Mouse (Mus musculus) lung, adult 2 months (tissue): ENCODE results near the gene Abcc3.

Source experiments
- CTCF ChIP-seq: fragments of 200-500 bp; IDR thresholded peaks from 2 replicates; pipeline ENCODE4 v1.5.1; 2011; ENCODE audit warnings: mild to moderate bottlenecking, low read length, control low read depth; ENCODE audit not compliant: insufficient read depth
- POLR2A ChIP-seq: fragments of 200-500 bp; IDR thresholded peaks from 2 replicates; pipeline ENCODE4 v1.6.1; 2011; ENCODE audit warnings: low read depth, mild to moderate bottlenecking, control low read depth, low read length, borderline replicate concordance; ENCODE audit errors: extremely low read depth

DNA sequence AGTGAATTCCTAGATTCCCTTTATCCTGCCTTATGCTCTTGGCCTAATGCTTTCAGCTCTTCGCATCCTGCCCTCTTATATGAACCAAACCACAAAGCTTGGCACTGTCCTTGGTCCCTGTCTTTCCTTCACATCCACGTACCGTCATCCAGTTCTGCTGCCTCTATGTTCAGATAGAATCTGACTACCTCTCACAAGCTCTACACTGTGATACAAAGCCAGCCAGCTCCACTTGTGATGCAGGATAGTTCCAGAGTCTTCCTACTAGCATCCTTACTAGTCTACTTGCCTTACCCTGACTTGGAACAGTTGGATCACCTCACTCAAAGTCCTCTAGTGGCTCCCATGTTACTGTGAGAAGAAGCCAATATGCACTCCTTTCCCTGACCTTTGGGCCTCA, 62.6 kb downstream of the Abcc3 start:
- TF ChIP-seq CTCF: no peak
- no peak for TF ChIP-seq POLR2A
